Mouse (Mus musculus) thymus, adult 2 months (tissue): ENCODE data around the gene Gli3.

ENCODE experiments used
- CTCF ChIP-seq: fragments of 200-500 bp; IDR thresholded peaks from 2 replicates; pipeline ENCODE4 v1.5.1; 2012; ENCODE audit warnings: mild to moderate bottlenecking, control low read depth, low read length, moderate library complexity, borderline replicate concordance; ENCODE audit not compliant: control insufficient read depth, poor library complexity, insufficient read depth; ENCODE audit errors: extremely low read depth
- POLR2A ChIP-seq: fragments of 200-500 bp; IDR thresholded peaks from 2 replicates; pipeline ENCODE4 v1.6.1; 2012; ENCODE audit warnings: mild to moderate bottlenecking, low read length, control low read depth, moderate library complexity; ENCODE audit not compliant: control insufficient read depth, poor library complexity, insufficient read depth; ENCODE audit errors: extremely low read depth

GRCm38 (mm10) chr13:15758835-15759632 is 296.0 kb downstream of the Gli3 start:
- TF ChIP-seq POLR2A (no peak), CTCF (peak; percentile 87)
